Mouse (Mus musculus) monocyte, adult 5-6 weeks (primary cell): Measurements from ENCODE around the gene Nacc1. TPM values are rescaled to one million over a fixed set of nuclear protein-coding genes. Genes with fewer than 3 reads are reported as not detected.

Experiments used
- ATAC-seq: fragments of 153-309, 156-312 bp; replicated peaks from 2 replicates; pipeline ENCODE4 v1.8.0; 2017; ENCODE audit warnings: mild to moderate bottlenecking; ENCODE audit not compliant: low TSS enrichment, insufficient number of reproducible peaks, severe bottlenecking, poor library complexity, low FRiP score
- total RNA-seq: library from RNA; stranded (forward); fragments of 200-1000, 200-491, 200-594 nt; gene quantifications from 3 replicates; pipeline ENCODE4 v1.2.3, GENCODE M21; 2017

Gene Nacc1
- total RNA-seq = 29.0 to 50.5 TPM (median 36.3 TPM) in 3 replicates

GRCm38 (mm10) chr8:84687705-84688100 lies at the start of gene Nacc1:
Gene Nacc1 (minus strand): TSS chr8:84687862.
- peak; percentile 84 for ATAC-seq

GRCm38 (mm10) chr8:84736521-84736920 lies 48.9 kb upstream of the Nacc1 start:
- no peak for ATAC-seq

GRCm38 (mm10) chr8:84735597-84735996 lies 47.9 kb upstream of the Nacc1 start:
- ATAC-seq = no peak

- no peak for ATAC-seq
Observed at GRCm38 (mm10) chr8:84734680-84735079, 47.0 kb upstream of the Nacc1 start.

- no peak for ATAC-seq
Observed at GRCm38 (mm10) chr8:84733959-84734358, 46.3 kb upstream of the Nacc1 start.

- no peak for ATAC-seq
Observed at GRCm38 (mm10) chr8:84732996-84733395, 45.3 kb upstream of the Nacc1 start.

- ATAC-seq = no peak
Observed at GRCm38 (mm10) chr8:84732545-84732944, 44.9 kb upstream of the Nacc1 start.

GRCm38 (mm10) chr8:84731371-84732177 lies 43.9 kb upstream of the Nacc1 start:
- ATAC-seq = no peak

GRCm38 (mm10) chr8:84730541-84731370 lies 43.1 kb upstream of the Nacc1 start:
- no peak for ATAC-seq

- ATAC-seq = no peak
Observed at GRCm38 (mm10) chr8:84729921-84730362, 42.3 kb upstream of the Nacc1 start.

- ATAC-seq = no peak
Observed at GRCm38 (mm10) chr8:84728474-84728873, 40.8 kb upstream of the Nacc1 start.

GRCm38 (mm10) chr8:84725941-84726259 lies 38.2 kb upstream of the Nacc1 start:
- peak; percentile 65 for ATAC-seq

GRCm38 (mm10) chr8:84725246-84725940 lies 37.7 kb upstream of the Nacc1 start:
- no peak for ATAC-seq

GRCm38 (mm10) chr8:84724683-84725082 lies 37.0 kb upstream of the Nacc1 start:
- no peak for ATAC-seq

GRCm38 (mm10) chr8:84723571-84723900 lies 35.9 kb upstream of the Nacc1 start:
- ATAC-seq = no peak

- ATAC-seq = peak; percentile 88
Observed at GRCm38 (mm10) chr8:84722850-84723570, 35.3 kb upstream of the Nacc1 start, which contains the start of gene G430095P16Rik. Gene G430095P16Rik (plus strand): TSS chr8:84723007.

GRCm38 (mm10) chr8:84722530-84722849 lies 34.8 kb upstream of the Nacc1 start:
- ATAC-seq = no peak

- no peak for ATAC-seq
Observed at GRCm38 (mm10) chr8:84718959-84719690, 31.5 kb upstream of the Nacc1 start.
